Mouse (Mus musculus) ES-Bruce4 (cell line): Measurements from ENCODE around the gene Galnt12.

Source experiments
- CTCF ChIP-seq: IDR thresholded peaks from one replicate; pipeline ENCODE4 v1.8.1; 2011; ENCODE audit warnings: low read depth, low read length
- POLR2A ChIP-seq: IDR thresholded peaks from one replicate; pipeline ENCODE4 v1.8.1; 2011; ENCODE audit warnings: low read length; ENCODE audit not compliant: insufficient read depth

- no peak for TF ChIP-seq CTCF
- TF ChIP-seq POLR2A = no peak
Observed at GRCm38 (mm10) chr4:47129572-47129971, 37.9 kb downstream of the Galnt12 start.
